Mouse (Mus musculus) bone marrow, adult 2 months (tissue): ENCODE data around the gene Gm13290. TPM values are rescaled to one million over a fixed set of nuclear protein-coding genes. Genes with fewer than 3 reads are reported as not detected.
"Not testable (repeated sequence)": the region's sequence is repeated elsewhere in the genome, so short reads cannot be mapped to it uniquely, and the experiment has no call there.

Experiments
- H3K27ac ChIP-seq: fragments of 200-500 bp; 2 replicates; pipeline ENCODE4 v1.5.1; 2012; ENCODE audit warnings: low read depth, mild to moderate bottlenecking, control low read depth, inconsistent platforms, low read length; ENCODE audit not compliant: control insufficient read depth, poor library complexity, insufficient read depth
- H3K4me1 ChIP-seq: fragments of 200-500 bp; 2 replicates; pipeline ENCODE4 v1.6.1; 2011; ENCODE audit warnings: low read length; ENCODE audit not compliant: control insufficient read depth, insufficient read depth
- H3K4me3 ChIP-seq: fragments of 200-500 bp; replicated peaks from 2 replicates; pipeline ENCODE3; 2011; ENCODE audit warnings: mild to moderate bottlenecking, low read depth, low read length, control low read depth; ENCODE audit not compliant: control insufficient read depth
- CTCF ChIP-seq: fragments of 200-500 bp; IDR thresholded peaks from 2 replicates; pipeline ENCODE4 v1.5.1; 2011; ENCODE audit warnings: low read length, control low read depth; ENCODE audit not compliant: control insufficient read depth, insufficient read depth
- POLR2A ChIP-seq: fragments of 200-500 bp; IDR thresholded peaks from 2 replicates; pipeline ENCODE4 v1.6.1; 2011; ENCODE audit warnings: low read depth, mild to moderate bottlenecking, control low read depth, low read length, borderline replicate concordance; ENCODE audit not compliant: control insufficient read depth
- WGBS: fragments of 180-500 bp; shearing (Covaris S2); methylation state at CpG from one replicate; pipeline ENCODE4 v1.1.7; 2018; 5-methylcytosine and 5-hydroxymethylcytosine counted together
- polyA plus RNA-seq: library from polyadenylated mRNA; stranded (reverse); fragments of >200 nt; gene quantifications from 2 replicates; pipeline ENCODE4 v1.2.4, GENCODE M21; 2011; ENCODE audit warnings: low replicate concordance; ENCODE audit not compliant: missing spikeins, insufficient read depth, insufficient read length

The Gm13290 gene
- polyA plus RNA-seq, result not detected in 2 replicates

- not testable (repeated sequence) for H3K4me1 ChIP-seq, H3K27ac ChIP-seq, H3K4me3 ChIP-seq
- WGBS, result no CpG with 5 or more reads among the region's 32 CpGs
Measured at GRCm38 (mm10) chr4:88773534-88773933, at the start of gene Gm13290. Gene Gm13290, plus strand, starts transcription at chr4:88773834.

DNA sequence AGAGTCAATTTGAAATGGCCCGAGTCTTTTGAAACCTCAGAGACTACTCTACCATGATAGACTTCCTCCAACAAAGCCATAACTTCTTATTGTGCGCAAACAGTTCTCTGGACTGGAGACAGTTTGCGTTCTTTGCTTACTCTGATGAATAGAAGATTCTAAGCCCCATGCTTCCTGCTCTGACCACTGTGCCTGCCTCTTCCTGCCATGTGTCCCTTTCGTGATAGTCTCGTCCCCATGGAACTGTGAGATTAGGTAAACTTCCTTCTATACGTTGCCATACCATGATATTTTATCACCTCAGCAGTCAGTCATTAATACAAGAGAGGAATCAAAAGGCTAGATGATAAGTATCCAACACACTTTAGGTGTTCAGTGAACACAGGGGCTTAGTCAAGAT lies 46.9 kb upstream of the Gm13290 start:
- no peak overlapping the region for H3K4me3 ChIP-seq
- TF ChIP-seq CTCF, result no peak
- no peak for TF ChIP-seq POLR2A
- no peaks in the 10 kb centered on the region; the same call in 1 of the 2 replicates for H3K4me1 ChIP-seq
- peak overlapping the region; percentile 7; the same call in 1 of the 2 replicates for H3K27ac ChIP-seq
- 3% methylated on average over 6 of the region's 6 CpGs for WGBS

DNA sequence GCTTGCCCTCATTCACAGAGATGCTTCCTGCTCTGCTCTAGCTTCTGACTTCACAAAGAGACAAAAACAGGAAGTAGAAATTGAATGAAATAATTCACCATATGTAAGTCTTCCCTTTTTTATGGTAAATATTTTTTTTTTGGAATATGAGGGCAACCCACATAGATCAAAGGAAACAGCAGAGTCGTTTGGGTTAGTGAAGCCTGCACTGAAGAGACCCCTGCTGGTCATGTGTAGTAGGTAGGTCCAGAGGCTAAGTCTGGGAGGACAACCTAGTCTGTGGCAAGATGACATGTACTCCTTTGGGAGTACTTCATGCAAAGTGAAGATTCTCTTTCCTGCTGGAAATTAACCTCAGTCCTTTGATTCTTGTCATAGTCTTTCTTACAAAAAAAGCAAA lies 46.3 kb upstream of the Gm13290 start:
- no peak overlapping the region for H3K27ac ChIP-seq
- WGBS, result 0% methylated on average over 1 of the region's 1 CpGs

GRCm38 (mm10) chr4:88738480-88738879 lies 35.2 kb upstream of the Gm13290 start:
- peaks cover 2% of the 10 kb centered on the region; the same call in 1 of the 2 replicates for H3K4me1 ChIP-seq
- 0% methylated on average over 2 of the region's 2 CpGs for WGBS
- H3K27ac ChIP-seq, result no peak overlapping the region
- H3K4me3 ChIP-seq, result no peak overlapping the region
- TF ChIP-seq POLR2A, result no peak
- TF ChIP-seq CTCF, result peak; percentile 87

More for the DNA sequence above, 46.3 kb upstream of the Gm13290 start:
- TF ChIP-seq POLR2A (no peak), CTCF (peak; percentile 62)
- no peaks in the 10 kb centered on the region; the same call in 1 of the 2 replicates for H3K4me1 ChIP-seq
- no peak overlapping the region for H3K4me3 ChIP-seq

DNA sequence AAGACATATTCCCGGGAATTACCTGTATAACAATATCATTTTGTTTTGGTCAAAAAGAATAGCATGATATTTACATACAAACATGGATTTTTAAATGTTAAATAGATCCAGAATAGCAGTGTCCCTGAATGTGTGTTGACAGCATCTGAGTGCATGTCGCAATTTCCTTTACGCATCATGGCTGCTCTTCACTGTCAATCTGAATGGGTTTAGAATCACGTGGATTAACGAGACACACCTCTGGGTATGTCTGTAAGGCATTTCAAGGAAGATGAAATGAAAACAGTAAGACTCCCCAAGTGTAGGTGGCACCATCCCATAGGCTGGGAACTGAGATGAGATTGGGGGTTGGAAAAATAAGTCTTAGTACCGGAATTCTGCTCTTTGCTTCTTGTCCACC lies 34.6 kb upstream of the Gm13290 start:
- TF ChIP-seq CTCF (no peak), POLR2A (no peak)
- WGBS, result 49% methylated on average over 6 of the region's 6 CpGs
- Histone ChIP-seq H3K4me1 (peaks cover 2% of the 10 kb centered on the region; the same call in 1 of the 2 replicates), H3K27ac (no peak overlapping the region), H3K4me3 (no peak overlapping the region)

- Histone ChIP-seq H3K4me1 (peaks cover 5% of the 10 kb centered on the region), H3K4me3 (no peak overlapping the region), H3K27ac (no peak overlapping the region)
- WGBS, result 10% methylated on average over 4 of the region's 4 CpGs
- no peak for TF ChIP-seq POLR2A
- TF ChIP-seq CTCF, result no peak
Measured at GRCm38 (mm10) chr4:88741426-88741825, 32.2 kb upstream of the Gm13290 start.

- TF ChIP-seq POLR2A (no peak), CTCF (no peak)
Measured at GRCm38 (mm10) chr4:88742771-88743371, 30.8 kb upstream of the Gm13290 start.

GRCm38 (mm10) chr4:88744207-88744606 lies 29.4 kb upstream of the Gm13290 start:
- no peak for TF ChIP-seq POLR2A
- peak; percentile 13; the same call in 1 of the 2 replicates for TF ChIP-seq CTCF
- WGBS, result 58% methylated on average over 3 of the region's 3 CpGs
- peaks cover 5% of the 10 kb centered on the region for H3K4me1 ChIP-seq
- H3K27ac ChIP-seq, result no peak overlapping the region
- no peak overlapping the region for H3K4me3 ChIP-seq

More at GRCm38 (mm10) chr4:88742771-88743371, 30.8 kb upstream of the Gm13290 start:
- 10% methylated on average over 7 of the region's 7 CpGs for WGBS
- Histone ChIP-seq H3K4me1 (peaks cover 5% of the 10 kb centered on the region), H3K4me3 (no peak overlapping the region), H3K27ac (0 out of 2 replicates have a peak overlapping the region, but pooled peaks have one; percentile 45)

DNA sequence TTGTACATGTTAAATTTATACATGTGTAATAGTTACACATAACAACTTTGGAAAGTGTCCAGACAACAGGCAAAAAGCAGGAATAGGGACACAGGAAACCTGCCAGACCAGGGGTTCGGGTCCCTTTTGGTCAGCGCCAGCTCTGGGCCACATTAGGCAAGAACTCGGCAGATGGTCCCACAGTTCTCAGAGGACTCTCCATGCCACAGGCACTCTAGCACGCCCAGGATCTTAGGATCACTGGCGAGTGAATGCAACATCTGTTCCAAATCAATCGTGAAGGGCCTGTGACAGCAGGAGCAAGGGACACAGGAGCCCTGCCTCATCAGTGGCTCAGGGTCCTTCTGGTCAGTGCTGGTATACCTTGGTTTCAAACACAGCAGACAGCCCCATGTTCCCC lies 23.7 kb upstream of the Gm13290 start:
- Histone ChIP-seq H3K4me3 (no peak overlapping the region), H3K4me1 (peaks cover 2% of the 10 kb centered on the region), H3K27ac (no peak overlapping the region)
- TF ChIP-seq CTCF (no peak), POLR2A (no peak)
- 86% methylated on average over 6 of the region's 6 CpGs for WGBS

DNA sequence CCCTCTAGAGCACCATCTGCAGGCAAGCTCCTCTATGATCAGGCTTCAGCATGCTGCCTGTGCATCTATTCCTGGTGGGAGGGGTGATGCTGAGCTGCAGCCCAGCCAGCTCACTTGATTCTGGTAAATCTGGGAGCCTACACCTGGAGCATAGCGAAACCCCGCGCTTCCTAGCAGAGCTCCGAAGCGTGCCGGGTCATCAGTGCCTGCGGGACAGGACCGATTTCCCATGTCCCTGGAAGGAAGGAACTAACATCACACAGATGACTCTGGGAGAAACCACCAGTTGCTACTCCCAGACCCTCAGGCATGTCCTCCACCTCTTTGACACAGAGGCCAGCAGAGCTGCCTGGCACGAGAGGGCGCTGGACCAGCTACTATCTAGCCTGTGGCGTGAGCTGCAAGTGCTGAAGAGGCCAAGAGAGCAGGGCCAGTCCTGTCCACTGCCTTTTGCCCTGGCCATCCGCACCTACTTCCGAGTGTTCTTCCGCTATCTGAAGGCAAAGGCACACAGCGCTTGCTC lies 18.8 kb upstream of the Gm13290 start, which contains the start of gene Gm13271:
TSS of gene Gm13271 (plus strand) at position 51 of the 523 bp plus-strand sequence.
- not testable (repeated sequence) for H3K27ac ChIP-seq, H3K4me3 ChIP-seq, H3K4me1 ChIP-seq
- WGBS, result 92% methylated on average over 15 of the region's 15 CpGs

DNA sequence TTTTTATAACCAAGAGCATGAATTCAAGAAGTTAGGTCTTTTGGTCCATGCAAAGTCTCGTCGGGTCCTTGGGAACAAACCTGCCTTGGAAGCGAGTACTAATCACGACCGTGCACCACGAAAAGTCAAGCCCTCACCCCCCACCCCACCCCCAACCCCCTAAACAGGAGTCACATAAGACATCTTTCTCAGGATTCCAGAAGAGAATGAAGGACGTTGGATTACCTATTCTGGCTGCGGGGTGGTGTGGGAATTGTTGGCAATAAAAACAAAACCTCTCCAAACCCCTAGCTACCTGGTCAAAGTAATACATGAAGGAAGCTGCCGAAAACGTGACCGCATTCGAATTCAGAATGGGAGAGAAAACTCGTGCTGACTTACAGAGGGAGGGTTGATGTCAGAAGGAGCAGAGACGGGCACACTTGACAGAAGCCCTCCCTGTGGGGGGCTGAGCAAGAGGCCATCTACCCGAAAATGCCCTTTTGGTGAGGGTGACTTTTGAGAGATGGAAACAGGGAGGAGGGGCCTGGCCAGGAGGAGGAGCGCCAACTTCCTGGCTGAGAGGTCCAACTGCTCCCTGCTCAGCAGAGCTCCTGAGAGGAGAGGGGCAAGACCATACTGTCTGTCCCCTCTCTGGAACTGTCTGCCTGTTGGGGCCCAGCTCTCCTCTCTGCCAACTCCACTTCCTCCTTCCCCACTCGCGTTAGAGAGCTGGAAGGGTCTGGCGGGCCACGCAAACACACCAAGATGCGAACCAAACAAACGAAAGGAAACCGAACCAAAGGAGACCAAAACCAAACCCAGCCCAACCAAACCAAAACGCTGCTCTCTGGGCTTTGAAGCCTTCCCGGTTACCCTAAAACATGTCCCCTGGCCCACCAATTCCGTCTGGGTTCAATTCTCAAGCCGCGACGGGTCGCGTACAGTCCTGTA lies 16.8 kb upstream of the Gm13290 start:
- Histone ChIP-seq H3K27ac (peak overlapping the region; percentile 92), H3K4me3 (peak overlapping the region; percentile 62)
- WGBS, result 4% methylated on average over 28 of the region's 31 CpGs
- H3K4me1 ChIP-seq, result not testable (repeated sequence)
